Mouse (Mus musculus) cerebellum, adult 2 months (tissue): ENCODE measurements around the gene Pus7. TPM values are rescaled to one million over a fixed set of nuclear protein-coding genes. Genes with fewer than 3 reads are reported as not detected.
A peak's percentile ranks its signal among the peaks of the same experiment; 100 is the strongest.
"Not testable (repeated sequence)": the region's sequence is repeated elsewhere in the genome, so short reads cannot be mapped to it uniquely, and the experiment has no call there.

Source experiments
- DNase-seq, 2 experiments: peaks; one replicate each; pipeline ENCODE4 v3.0.0; 2021
- H3K27ac ChIP-seq: fragments of 200-500 bp; 2 replicates; pipeline ENCODE4 v1.5.1; 2012; ENCODE audit warnings: low read length, control low read depth, inconsistent platforms; ENCODE audit not compliant: insufficient read depth
- H3K27me3 ChIP-seq: fragments of 200-500 bp; 2 replicates; pipeline ENCODE4 v1.6.1; 2012; ENCODE audit warnings: inconsistent platforms, mild to moderate bottlenecking, low read length, moderate library complexity; ENCODE audit not compliant: control insufficient read depth, insufficient read depth
- H3K4me1 ChIP-seq: fragments of 200-500 bp; 2 replicates; pipeline ENCODE4 v1.6.1; 2011; ENCODE audit warnings: low read length; ENCODE audit not compliant: control insufficient read depth, insufficient read depth
- H3K4me3 ChIP-seq: fragments of 200-500 bp; replicated peaks from 2 replicates; pipeline ENCODE3; 2011; ENCODE audit warnings: mild to moderate bottlenecking, low read depth, low read length, control low read depth; ENCODE audit not compliant: insufficient read depth
- CTCF ChIP-seq: fragments of 200-500 bp; IDR thresholded peaks from 2 replicates; pipeline ENCODE4 v1.5.1; 2011; ENCODE audit warnings: low read depth, mild to moderate bottlenecking, control low read depth, low read length, moderate library complexity, borderline replicate concordance; ENCODE audit not compliant: insufficient read depth
- POLR2A ChIP-seq: fragments of 200-500 bp; IDR thresholded peaks from 2 replicates; pipeline ENCODE4 v1.6.1; 2011; ENCODE audit warnings: low read length, control low read depth, borderline replicate concordance; ENCODE audit not compliant: insufficient read depth
- WGBS: fragments of 180-500 bp; shearing (Covaris S2); methylation state at CpG from one replicate; pipeline ENCODE4 v1.1.7; 2018; 5-methylcytosine and 5-hydroxymethylcytosine counted together
- polyA plus RNA-seq: library from polyadenylated mRNA; depleted of rRNA; stranded (reverse); fragments of >200 nt; gene quantifications from 2 replicates; pipeline ENCODE4 v1.2.3, GENCODE M21; 2012; rRNA removed

Pus7 gene
- polyA plus RNA-seq, 1 experiment, result 15.2 TPM

GRCm38 (mm10) chr5:23712130-23713001 is 71.1 kb downstream of the Pus7 start:
- Histone ChIP-seq H3K4me1 (no peaks in the 10 kb centered on the region), H3K4me3 (peak overlapping the region; percentile 64), H3K27ac (no peak overlapping the region), H3K27me3 (no peaks in the 10 kb centered on the region)
- WGBS, result 2% methylated on average over 60 of the region's 60 CpGs
- TF ChIP-seq CTCF (no peak), POLR2A (no peak)
- DNase-seq, result peak; percentile 76 to 79

GRCm38 (mm10) chr5:23711671-23712129 is 71.8 kb downstream of the Pus7 start:
- not testable (repeated sequence) for H3K27ac ChIP-seq, H3K27me3 ChIP-seq, H3K4me1 ChIP-seq
- peak overlapping the region; percentile 58 for H3K4me3 ChIP-seq
- peak; percentile 27 to 47 for DNase-seq
- WGBS, result 20% methylated on average over 6 of the region's 6 CpGs

- H3K27me3 ChIP-seq, result no peaks in the 10 kb centered on the region
- H3K4me1 ChIP-seq, result no peaks in the 10 kb centered on the region
- TF ChIP-seq CTCF (no peak), POLR2A (no peak)
- no peak overlapping the region for H3K27ac ChIP-seq
- DNase-seq, result no peak
- H3K4me3 ChIP-seq, result no peak overlapping the region
- 97% methylated on average over 4 of the region's 4 CpGs for WGBS
These were observed 72.3 kb downstream of the Pus7 start for GRCm38 (mm10) chr5:23711244-23711643.

- DNase-seq, result no peak
- no peak for TF ChIP-seq POLR2A
- no peak for TF ChIP-seq CTCF
- Histone ChIP-seq H3K27ac (no peak overlapping the region), H3K27me3 (no peaks in the 10 kb centered on the region), H3K4me1 (no peaks in the 10 kb centered on the region), H3K4me3 (no peak overlapping the region)
- 98% methylated on average over 1 of the region's 1 CpGs for WGBS
These were observed 73.8 kb downstream of the Pus7 start for GRCm38 (mm10) chr5:23709661-23710060.

DNA sequence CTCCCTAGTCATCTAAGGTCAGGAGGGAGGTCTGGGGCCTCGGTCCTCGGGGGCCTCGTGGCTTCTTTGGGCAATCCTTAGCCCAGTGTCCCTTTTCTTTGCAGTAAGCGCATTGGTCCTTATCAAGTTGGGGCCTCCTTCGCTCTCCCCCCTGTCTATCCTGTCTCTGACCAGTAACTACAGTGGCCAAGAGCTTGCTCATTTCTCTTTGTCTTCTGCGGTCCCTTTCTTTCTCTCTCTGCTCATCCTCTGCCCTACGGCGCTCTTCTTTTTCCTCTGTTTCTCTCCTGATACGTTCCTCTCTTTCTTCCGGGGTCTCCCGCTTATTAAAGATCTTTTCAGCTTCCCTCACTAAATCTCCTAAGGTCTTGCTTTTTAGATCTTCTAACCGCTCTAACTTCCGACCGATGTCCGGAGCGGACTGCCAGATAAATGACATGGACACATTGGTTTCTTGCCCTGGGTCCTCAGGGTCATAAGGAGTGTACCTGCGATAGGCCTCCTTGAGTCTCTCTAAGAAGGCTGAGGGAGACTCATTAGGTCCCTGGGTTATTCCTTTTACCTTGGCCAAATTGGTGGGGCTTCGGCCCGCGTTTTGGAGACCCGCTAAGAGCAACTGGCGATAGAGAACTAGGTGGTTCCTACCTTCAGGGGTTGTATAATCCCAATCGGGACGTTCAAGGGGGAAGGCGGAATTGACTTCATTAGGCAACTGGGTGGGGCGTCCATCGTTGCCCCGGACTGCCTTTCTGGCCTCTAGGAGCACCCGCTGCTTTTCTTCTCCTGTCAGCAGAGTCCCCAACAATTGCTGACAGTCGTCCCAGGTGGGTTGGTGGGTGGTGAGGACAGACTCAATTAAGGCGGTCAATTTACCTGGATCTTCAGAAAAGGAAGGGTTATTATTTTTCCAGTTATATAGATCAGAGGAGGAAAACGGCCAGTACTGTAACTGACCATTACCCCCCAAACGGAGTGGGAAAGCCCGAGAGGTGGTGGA is 76.6 kb downstream of the Pus7 start:
- H3K4me3 ChIP-seq, DNase-seq: not testable (repeated sequence)
- 97% methylated on average over 32 of the region's 34 CpGs for WGBS

DNA sequence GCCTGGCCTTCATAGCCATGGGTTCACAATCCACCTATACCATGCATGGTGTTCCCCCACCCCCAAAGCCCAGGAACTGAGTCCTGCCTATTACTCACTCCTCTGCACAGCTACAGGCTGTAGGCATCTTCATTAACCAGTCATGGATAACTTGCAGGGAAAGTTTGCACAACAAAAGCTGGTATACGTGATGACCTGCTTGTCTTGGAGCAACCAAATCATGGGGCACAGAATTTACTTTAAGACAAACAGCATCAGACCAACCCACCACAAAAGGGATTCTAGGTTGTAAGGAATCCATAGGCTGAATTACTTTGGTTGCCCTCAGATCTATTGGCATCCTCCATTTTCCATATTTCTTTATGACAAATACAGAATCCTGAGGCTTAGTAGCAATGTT is 86.1 kb downstream of the Pus7 start:
- 100% methylated on average over 1 of the region's 1 CpGs for WGBS
- TF ChIP-seq CTCF (no peak), POLR2A (no peak)
- H3K4me1 ChIP-seq, result no peaks in the 10 kb centered on the region
- no peak for DNase-seq
- no peak overlapping the region for H3K4me3 ChIP-seq
- no peaks in the 10 kb centered on the region for H3K27me3 ChIP-seq
- no peak overlapping the region for H3K27ac ChIP-seq

More for the DNA sequence above, 76.6 kb downstream of the Pus7 start:
- not testable (repeated sequence) for H3K27me3 ChIP-seq, H3K27ac ChIP-seq, H3K4me1 ChIP-seq

Other genes with a start within 250 kb of the Pus7 start
- 71.3 and 72.3 TPM in 2 replicates for gene Srpk2, start 99.1 kb downstream of the Pus7 start, polyA plus RNA-seq
- gene Rint1, start 4.0 kb upstream of the Pus7 start, polyA plus RNA-seq, result 22.2 and 22.4 TPM in 2 replicates
- gene Tomm7, start 60.5 kb upstream of the Pus7 start, polyA plus RNA-seq, result 90.0 and 90.4 TPM in 2 replicates
- gene Fam126a, start 247.0 kb upstream of the Pus7 start, polyA plus RNA-seq, result 5.2 and 5.6 TPM in 2 replicates